Mouse (Mus musculus) liver, embryonic 18 days (tissue): ENCODE data around the gene Clip2. TPM values are rescaled to one million over a fixed set of nuclear protein-coding genes. Genes with fewer than 3 reads are reported as not detected.

Source experiments
- polyA plus RNA-seq: library from polyadenylated mRNA; depleted of rRNA; stranded (reverse); fragments of >200 nt; gene quantifications from 2 replicates; pipeline ENCODE4 v1.2.3, GENCODE M21; 2012; rRNA removed

Gene Clip2
- 1.2 and 1.4 TPM in 2 replicates for polyA plus RNA-seq

GRCm38 (mm10) chr5:134552110-134552972 is at the start of gene Clip2:
Gene Clip2 (minus strand): TSS chr5:134552434.

GRCm38 (mm10) chr5:134581146-134581545 is 28.9 kb upstream of the Clip2 start, which contains the start of gene Rfc2:
Gene Rfc2 (plus strand): TSS chr5:134581366.

GRCm38 (mm10) chr5:134560071-134560449 is 7.8 kb upstream of the Clip2 start, which contains the start of gene Syna:
Gene Syna (minus strand): TSS chr5:134560171.

GRCm38 (mm10) chr5:134456503-134456962 is 95.7 kb downstream of the Clip2 start, which contains the start of gene Gtf2ird1:
Gene Gtf2ird1 (minus strand): TSS chr5:134456716.

Other genes with a start within 250 kb of the Clip2 start
- 28.1 and 32.9 TPM in 2 replicates for gene Gtf2i, start 237.7 kb downstream of the Clip2 start, polyA plus RNA-seq
- gene Gtf2ird1, start 95.7 kb downstream of the Clip2 start, polyA plus RNA-seq, result 8.5 and 11.0 TPM in 2 replicates
- gene Syna, start 7.7 kb upstream of the Clip2 start, polyA plus RNA-seq, result not detected in 2 replicates
- gene Rfc2, start 28.9 kb upstream of the Clip2 start, polyA plus RNA-seq, result 55.4 and 55.9 TPM in 2 replicates
- gene Lat2, start 62.6 kb upstream of the Clip2 start, polyA plus RNA-seq, result 1.6 and 1.8 TPM in 2 replicates
- gene Eif4h, start 87.1 kb upstream of the Clip2 start, polyA plus RNA-seq, result 97.7 and 103 TPM in 2 replicates
- 2.8 and 3.3 TPM in 2 replicates for gene Limk1, start 136.2 kb upstream of the Clip2 start, polyA plus RNA-seq
- 16.8 and 18.3 TPM in 2 replicates for gene Eln, start 194.9 kb upstream of the Clip2 start, polyA plus RNA-seq